Mouse (Mus musculus): ENCODE data around the gene Qrsl1.

DNA sequence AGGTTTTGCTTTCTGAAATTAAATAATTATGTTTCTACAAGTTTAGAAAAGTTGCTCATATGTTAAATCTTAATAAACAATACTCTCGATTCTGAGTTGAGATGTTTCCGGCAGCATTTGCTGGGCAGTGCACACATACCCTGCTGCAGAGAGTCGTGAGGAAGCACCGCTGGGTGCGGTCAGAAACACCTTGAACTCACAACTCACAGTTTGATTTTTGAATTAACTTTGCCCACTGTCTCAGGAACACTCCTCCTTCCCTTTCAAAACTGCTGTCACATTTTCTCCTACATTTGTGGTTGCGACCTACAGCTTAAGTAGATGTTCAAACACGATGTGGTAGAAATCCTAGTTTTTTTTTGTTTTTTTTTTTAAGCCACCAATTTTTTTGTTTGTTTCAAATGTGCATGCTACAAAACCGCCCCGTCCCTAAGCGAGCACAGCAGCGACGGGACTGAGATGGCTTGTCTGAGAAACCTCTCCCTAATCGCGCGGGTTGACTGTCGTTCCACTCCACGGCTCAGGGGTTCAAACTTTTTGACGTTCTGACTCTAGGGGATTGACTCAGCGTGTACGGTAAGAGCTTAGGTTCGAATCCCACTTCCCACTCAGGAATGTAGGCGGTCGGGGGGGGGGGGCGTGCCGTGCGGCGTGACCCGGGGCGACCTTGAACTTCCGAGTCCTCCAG is 518 bp downstream of the Qrsl1 start:
- TF ChIP-seq CTCF (IDR thresholded peaks at IDR 0.05; ENCODE audit: borderline replicate concordance, insufficient read depth, low read depth, low read length) (no peak), POLR2A (IDR thresholded peaks at IDR 0.05; ENCODE audit: borderline replicate concordance, insufficient read depth, low read length) (no peak)
